Mouse (Mus musculus): ENCODE measurements around the gene Setd3. TPM values are rescaled to one million over a fixed set of nuclear protein-coding genes. Genes with fewer than 3 reads are reported as not detected.

Setd3 gene
- polyA plus RNA-seq, 1 experiment from 2014 or later, result 53.2 TPM

DNA sequence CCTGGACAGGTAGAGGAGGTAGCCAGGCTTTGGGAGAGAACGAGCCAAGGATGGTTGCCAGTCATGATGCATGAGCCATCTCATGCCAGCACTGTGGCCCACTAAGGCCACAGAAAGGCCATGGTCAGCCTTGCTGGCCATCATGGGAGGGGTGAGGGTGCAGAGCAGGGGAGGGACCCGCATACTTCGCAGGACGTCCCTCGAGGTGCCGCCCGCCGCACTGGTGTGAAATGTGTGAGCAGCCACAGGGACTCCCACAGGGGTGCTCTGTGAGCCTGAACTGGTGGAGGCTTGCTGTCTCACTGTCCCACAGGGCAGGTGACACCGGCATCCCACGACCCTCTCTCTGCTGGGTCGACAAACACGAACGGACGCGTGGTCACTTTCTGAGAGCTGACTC, 31.5 kb upstream of the Setd3 start:
- H3K4me1 ChIP-seq (ENCODE audit: control insufficient read depth, low read depth, low read length), result peaks cover 8% of the 10 kb centered on the region
- no peak overlapping the region for H3K27ac ChIP-seq (ENCODE audit: low read length)
- 86% methylated on average over 15 of the region's 15 CpGs for WGBS (ENCODE audit: insufficient replicate concordance)
- H3K4me3 ChIP-seq (ENCODE audit: low read depth, low read length), result no peak overlapping the region
- H3K27me3 ChIP-seq (ENCODE audit: control insufficient read depth, insufficient read depth, low read depth, low read length), result no peaks in the 10 kb centered on the region
- no peak for ATAC-seq (ENCODE audit: low read depth)
- no peak overlapping the region for H3K4me2 ChIP-seq (ENCODE audit: low read depth, low read length)
- H3K9me3 ChIP-seq (replicated peaks; ENCODE audit: control insufficient read depth, low read length), result no peaks in the 10 kb centered on the region
- no peak overlapping the region for H3K9ac ChIP-seq (ENCODE audit: low read depth, low read length)
- H3K36me3 ChIP-seq (ENCODE audit: control insufficient read depth, insufficient read depth), result no peaks in the 10 kb centered on the region

DNA sequence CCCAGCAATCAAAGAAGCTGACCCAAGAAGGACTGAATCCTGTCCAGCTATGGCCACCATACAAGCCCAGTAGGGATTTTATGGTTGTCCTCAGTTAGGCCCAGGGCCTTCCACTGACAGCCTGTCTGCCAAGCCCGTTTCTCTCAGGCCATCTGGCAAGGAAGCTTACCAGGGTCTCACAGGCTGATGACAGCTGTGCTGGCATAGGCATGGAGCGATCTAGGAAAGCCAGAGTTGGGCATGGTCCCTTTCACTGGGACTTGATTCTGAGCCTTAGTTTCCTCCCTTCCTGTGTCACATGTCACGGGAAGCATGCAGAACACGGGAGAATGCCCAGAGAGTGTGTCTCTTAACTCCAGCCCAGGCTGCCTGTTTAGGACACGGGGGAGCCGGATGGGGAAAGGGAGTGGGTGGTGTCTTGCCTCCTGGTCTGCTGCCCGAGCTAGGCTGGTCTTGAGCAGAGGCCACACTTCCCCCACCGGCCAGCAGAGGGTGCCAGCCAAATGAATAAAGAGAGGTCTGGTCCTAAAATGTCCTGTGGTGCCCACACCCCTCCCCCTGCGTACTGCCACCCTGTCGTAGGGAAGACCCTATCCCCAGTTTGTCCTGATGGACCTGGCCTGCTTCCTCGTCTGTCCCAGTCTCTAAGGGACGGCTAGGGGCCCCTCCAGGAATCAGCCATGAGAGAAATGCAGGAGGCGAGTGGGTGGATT, 29.8 kb upstream of the Setd3 start:
- WGBS (ENCODE audit: insufficient replicate concordance), result 24% methylated on average over 13 of the region's 13 CpGs
- no peaks in the 10 kb centered on the region for H3K27me3 ChIP-seq (ENCODE audit: control insufficient read depth, insufficient read depth, low read depth, low read length)
- ATAC-seq (ENCODE audit: low read depth), result no peak; the same call in 1 of the 2 replicates
- no peak overlapping the region for H3K9ac ChIP-seq (ENCODE audit: low read depth, low read length)
- H3K4me3 ChIP-seq (ENCODE audit: low read depth, low read length), result no peak overlapping the region
- no peak overlapping the region for H3K4me2 ChIP-seq (ENCODE audit: low read depth, low read length)
- peaks cover 8% of the 10 kb centered on the region for H3K4me1 ChIP-seq (ENCODE audit: control insufficient read depth, low read depth, low read length)
- no peak overlapping the region for H3K27ac ChIP-seq (ENCODE audit: low read length)
- H3K9me3 ChIP-seq (replicated peaks; ENCODE audit: control insufficient read depth, low read length), result no peaks in the 10 kb centered on the region
- H3K36me3 ChIP-seq (ENCODE audit: control insufficient read depth, insufficient read depth), result no peaks in the 10 kb centered on the region

DNA sequence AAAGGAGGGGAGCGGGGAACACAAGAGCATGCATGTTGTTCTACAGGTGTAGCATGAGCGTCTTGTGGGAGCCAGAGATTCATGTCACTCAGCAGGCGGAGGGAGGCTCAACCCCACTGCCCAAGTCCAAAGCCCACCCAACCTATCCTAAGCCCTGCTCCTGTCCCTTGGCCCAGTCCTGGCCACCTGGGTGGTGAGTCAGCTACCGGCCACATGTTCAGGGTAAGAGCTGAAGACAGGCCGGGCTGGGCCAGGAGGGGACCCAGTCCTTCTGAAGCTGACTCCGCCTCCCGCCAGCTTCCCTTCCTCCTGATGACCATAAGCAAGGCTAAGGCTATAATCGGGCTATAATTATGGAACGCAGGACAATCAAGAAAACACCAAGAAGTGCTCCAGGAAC, 29.1 kb upstream of the Setd3 start:
- no peaks in the 10 kb centered on the region for H3K27me3 ChIP-seq (ENCODE audit: control insufficient read depth, insufficient read depth, low read depth, low read length)
- H3K4me2 ChIP-seq (ENCODE audit: low read depth, low read length), result no peak overlapping the region
- H3K36me3 ChIP-seq (ENCODE audit: control insufficient read depth, insufficient read depth), result no peaks in the 10 kb centered on the region
- WGBS (ENCODE audit: insufficient replicate concordance), result 83% methylated on average over 9 of the region's 9 CpGs
- no peak overlapping the region for H3K9ac ChIP-seq (ENCODE audit: low read depth, low read length)
- H3K4me1 ChIP-seq (ENCODE audit: control insufficient read depth, low read depth, low read length), result peaks cover 8% of the 10 kb centered on the region
- H3K4me3 ChIP-seq (ENCODE audit: low read depth, low read length), result no peak overlapping the region
- H3K9me3 ChIP-seq (replicated peaks; ENCODE audit: control insufficient read depth, low read length), result no peaks in the 10 kb centered on the region
- H3K27ac ChIP-seq (ENCODE audit: low read length), result no peak overlapping the region
- no peak for ATAC-seq (ENCODE audit: low read depth)

DNA sequence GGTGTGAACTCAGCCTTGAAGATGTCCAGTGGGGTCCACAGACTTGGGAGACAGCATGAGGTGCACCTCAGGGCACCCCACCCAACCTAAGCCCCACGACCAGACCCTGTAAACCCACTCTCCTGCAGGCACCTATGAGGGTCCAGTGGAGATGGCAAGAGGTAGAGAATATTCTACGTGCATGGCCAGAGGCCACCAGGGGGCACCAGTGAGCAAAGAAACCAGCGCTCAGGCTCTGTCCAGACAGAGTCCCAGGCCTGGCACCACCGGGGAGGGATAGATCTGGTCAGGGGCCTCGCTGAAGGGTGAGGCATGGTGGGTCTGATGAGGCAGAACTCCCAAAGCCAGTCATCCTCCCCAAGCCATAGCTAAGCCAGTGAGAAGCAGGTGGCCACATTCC, 27.5 kb upstream of the Setd3 start:
- 6% methylated on average over 5 of the region's 5 CpGs for WGBS (ENCODE audit: insufficient replicate concordance)

DNA sequence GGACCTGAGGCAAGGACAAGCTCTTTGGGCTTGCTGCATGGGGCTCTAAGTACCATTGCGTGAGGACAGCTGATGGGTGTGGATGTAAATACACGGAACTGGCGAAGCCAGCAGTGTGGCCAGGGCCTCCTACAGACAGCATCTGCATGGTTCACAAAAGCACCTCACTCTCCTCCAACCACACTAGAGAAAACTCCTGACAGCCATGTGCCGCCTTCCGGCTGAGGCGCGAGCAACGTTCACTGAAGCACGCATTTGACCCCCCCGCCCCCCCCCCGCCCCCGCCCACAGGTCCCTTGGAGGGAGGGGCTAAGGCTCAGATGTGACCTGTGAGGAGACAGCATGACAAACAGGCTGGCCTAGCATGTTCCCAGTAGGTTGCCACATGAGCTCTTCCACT, 25.9 kb upstream of the Setd3 start:
- peaks cover 2% of the 10 kb centered on the region; the same call in 1 of the 2 replicates for H3K36me3 ChIP-seq (ENCODE audit: control insufficient read depth, insufficient read depth)
- H3K9me3 ChIP-seq (replicated peaks; ENCODE audit: control insufficient read depth, low read length), result no peaks in the 10 kb centered on the region
- ATAC-seq (ENCODE audit: low read depth), result no peak

More for the DNA sequence above, 27.5 kb upstream of the Setd3 start:
- Histone ChIP-seq H3K27ac (ENCODE audit: low read length) (no peak overlapping the region), H3K27me3 (ENCODE audit: control insufficient read depth, insufficient read depth, low read depth, low read length) (no peaks in the 10 kb centered on the region), H3K4me1 (ENCODE audit: control insufficient read depth, low read depth, low read length) (peaks cover 8% of the 10 kb centered on the region), H3K9me3 (replicated peaks; ENCODE audit: control insufficient read depth, low read length) (no peaks in the 10 kb centered on the region), H3K4me2 (ENCODE audit: low read depth, low read length) (no peak overlapping the region), H3K9ac (ENCODE audit: low read depth, low read length) (no peak overlapping the region), H3K36me3 (ENCODE audit: control insufficient read depth, insufficient read depth) (no peaks in the 10 kb centered on the region; the same call in 1 of the 2 replicates), H3K4me3 (ENCODE audit: low read depth, low read length) (no peak overlapping the region)
- peak; percentile 35; the same call in 1 of the 2 replicates for ATAC-seq (ENCODE audit: low read depth)

DNA sequence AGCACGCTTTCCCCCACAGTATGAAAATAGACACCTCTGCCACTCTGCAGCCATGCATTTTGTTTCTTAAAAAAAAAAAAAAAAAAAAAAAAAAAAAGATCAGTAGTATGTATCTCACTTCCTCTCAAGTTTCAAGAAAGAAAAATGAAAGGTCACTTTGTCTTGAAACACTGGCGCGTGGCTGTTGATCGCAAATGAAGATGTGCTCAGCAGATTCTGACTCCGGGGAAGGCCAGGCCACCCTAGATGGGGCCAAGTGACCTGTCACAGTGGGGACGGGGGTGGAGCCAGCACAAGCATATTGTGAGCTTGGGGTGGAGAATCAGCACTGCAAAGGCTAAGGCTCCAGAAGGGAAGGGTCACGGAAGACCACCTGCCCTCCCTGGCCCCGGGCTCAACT, 24.8 kb upstream of the Setd3 start:
- Histone ChIP-seq H3K4me2 (ENCODE audit: low read depth, low read length) (no peak overlapping the region), H3K4me3 (ENCODE audit: low read depth, low read length) (no peak overlapping the region), H3K9ac (ENCODE audit: low read depth, low read length) (no peak overlapping the region), H3K4me1 (ENCODE audit: control insufficient read depth, low read depth, low read length) (no peaks in the 10 kb centered on the region; the same call in 1 of the 2 replicates), H3K27me3 (ENCODE audit: control insufficient read depth, insufficient read depth, low read depth, low read length) (no peaks in the 10 kb centered on the region), H3K36me3 (ENCODE audit: control insufficient read depth, insufficient read depth) (peaks cover 12% of the 10 kb centered on the region), H3K27ac (ENCODE audit: low read length) (no peak overlapping the region), H3K9me3 (replicated peaks; ENCODE audit: control insufficient read depth, low read length) (no peaks in the 10 kb centered on the region)
- WGBS (ENCODE audit: insufficient replicate concordance), result 80% methylated on average over 8 of the region's 8 CpGs
- no peak for ATAC-seq (ENCODE audit: low read depth)

More for the DNA sequence above, 25.9 kb upstream of the Setd3 start:
- no peak overlapping the region for H3K27ac ChIP-seq (ENCODE audit: low read length)
- H3K27me3 ChIP-seq (ENCODE audit: control insufficient read depth, insufficient read depth, low read depth, low read length), result no peaks in the 10 kb centered on the region
- peaks cover 8% of the 10 kb centered on the region for H3K4me1 ChIP-seq (ENCODE audit: control insufficient read depth, low read depth, low read length)
- H3K9ac ChIP-seq (ENCODE audit: low read depth, low read length), result no peak overlapping the region
- WGBS (ENCODE audit: insufficient replicate concordance), result 77% methylated on average over 12 of the region's 12 CpGs
- H3K4me2 ChIP-seq (ENCODE audit: low read depth, low read length), result no peak overlapping the region
- no peak overlapping the region for H3K4me3 ChIP-seq (ENCODE audit: low read depth, low read length)

DNA sequence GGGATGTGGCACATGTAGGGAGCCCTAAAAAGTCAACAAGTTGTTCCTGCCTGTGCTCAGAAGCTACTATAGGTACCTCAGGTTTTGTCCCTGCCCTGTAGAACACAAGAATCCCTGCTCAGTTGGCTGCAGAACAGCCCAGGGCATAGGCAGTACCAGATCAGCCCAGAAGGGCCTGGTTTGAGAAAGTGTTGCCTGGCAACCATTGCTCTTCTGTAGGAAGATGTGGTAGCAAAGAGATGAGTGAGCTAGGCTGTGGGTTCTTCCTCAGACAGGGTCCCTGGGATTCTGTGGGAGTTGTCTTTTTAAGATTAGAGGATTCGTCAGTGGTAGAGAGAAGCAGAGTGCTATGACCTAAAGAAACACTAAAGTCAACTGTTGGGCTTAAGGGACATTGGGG, 21.0 kb upstream of the Setd3 start:
- no peaks in the 10 kb centered on the region for H3K4me1 ChIP-seq (ENCODE audit: control insufficient read depth, low read depth, low read length)
- H3K9me3 ChIP-seq (replicated peaks; ENCODE audit: control insufficient read depth, low read length), result no peaks in the 10 kb centered on the region
- 81% methylated on average over 1 of the region's 1 CpGs for WGBS (ENCODE audit: insufficient replicate concordance)
- no peak overlapping the region for H3K4me2 ChIP-seq (ENCODE audit: low read depth, low read length)
- no peak overlapping the region for H3K4me3 ChIP-seq (ENCODE audit: low read depth, low read length)
- no peak overlapping the region for H3K27ac ChIP-seq (ENCODE audit: low read length)
- no peak for ATAC-seq (ENCODE audit: low read depth)
- peaks cover 29% of the 10 kb centered on the region for H3K36me3 ChIP-seq (ENCODE audit: control insufficient read depth, insufficient read depth)
- H3K9ac ChIP-seq (ENCODE audit: low read depth, low read length), result no peak overlapping the region
- no peaks in the 10 kb centered on the region for H3K27me3 ChIP-seq (ENCODE audit: control insufficient read depth, insufficient read depth, low read depth, low read length)

DNA sequence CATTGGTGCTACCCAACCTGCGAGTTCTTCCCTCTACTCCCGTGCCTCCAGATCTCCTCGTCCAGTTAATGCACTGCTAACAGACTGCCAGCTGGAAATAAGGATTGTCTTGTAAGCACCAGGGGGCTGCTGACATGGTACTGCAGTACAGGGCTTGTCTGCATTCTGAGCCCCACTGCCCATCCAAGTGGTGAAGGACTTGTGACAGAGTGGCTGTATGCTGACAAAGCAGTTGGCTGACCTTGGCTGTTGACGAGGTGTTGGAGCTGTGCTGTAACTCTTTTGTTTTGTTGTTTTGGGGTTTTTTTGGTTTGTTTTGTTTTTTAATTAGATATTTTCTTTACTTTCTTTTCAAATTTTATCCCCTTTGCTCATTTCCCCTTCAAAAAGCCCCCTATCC, 19.3 kb upstream of the Setd3 start:
- Histone ChIP-seq H3K9me3 (replicated peaks; ENCODE audit: control insufficient read depth, low read length) (no peaks in the 10 kb centered on the region), H3K36me3 (ENCODE audit: control insufficient read depth, insufficient read depth) (peaks cover 40% of the 10 kb centered on the region), H3K9ac (ENCODE audit: low read depth, low read length) (no peak overlapping the region), H3K27ac (ENCODE audit: low read length) (no peak overlapping the region), H3K4me3 (ENCODE audit: low read depth, low read length) (no peak overlapping the region), H3K4me2 (ENCODE audit: low read depth, low read length) (no peak overlapping the region), H3K27me3 (ENCODE audit: control insufficient read depth, insufficient read depth, low read depth, low read length) (no peaks in the 10 kb centered on the region), H3K4me1 (ENCODE audit: control insufficient read depth, low read depth, low read length) (no peaks in the 10 kb centered on the region)
- 81% methylated on average over 4 of the region's 4 CpGs for WGBS (ENCODE audit: insufficient replicate concordance)
- ATAC-seq (ENCODE audit: low read depth), result no peak

DNA sequence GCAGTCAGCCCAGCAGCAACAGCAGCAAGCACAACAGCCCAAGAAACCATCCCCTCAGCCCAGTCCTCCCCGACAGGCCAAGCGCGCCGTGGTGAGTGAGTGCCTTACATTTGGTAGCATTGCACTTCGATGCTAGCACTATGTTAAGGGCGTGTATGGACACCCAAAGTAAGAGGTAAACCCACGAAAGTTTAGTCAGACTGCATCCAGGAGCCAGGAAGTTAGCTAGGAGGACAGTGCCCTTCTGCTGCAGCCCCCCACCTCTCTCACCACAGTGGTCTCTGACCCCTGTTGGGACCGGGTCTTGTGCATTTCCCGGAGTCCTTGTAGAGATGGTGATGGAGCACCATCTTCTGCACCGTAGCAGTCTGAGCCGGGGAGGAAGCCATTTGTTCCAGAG, 16.6 kb upstream of the Setd3 start:
- peaks cover 48% of the 10 kb centered on the region for H3K36me3 ChIP-seq (ENCODE audit: control insufficient read depth, insufficient read depth)
- ATAC-seq (ENCODE audit: low read depth), result no peak
- 91% methylated on average over 11 of the region's 11 CpGs for WGBS (ENCODE audit: insufficient replicate concordance)
- no peaks in the 10 kb centered on the region for H3K9me3 ChIP-seq (replicated peaks; ENCODE audit: control insufficient read depth, low read length)
- H3K27me3 ChIP-seq (ENCODE audit: control insufficient read depth, insufficient read depth, low read depth, low read length), result no peaks in the 10 kb centered on the region
- no peak overlapping the region for H3K4me3 ChIP-seq (ENCODE audit: low read depth, low read length)
- no peak overlapping the region for H3K27ac ChIP-seq (ENCODE audit: low read length)
- H3K4me1 ChIP-seq (ENCODE audit: control insufficient read depth, low read depth, low read length), result no peaks in the 10 kb centered on the region
- H3K4me2 ChIP-seq (ENCODE audit: low read depth, low read length), result no peak overlapping the region
- H3K9ac ChIP-seq (ENCODE audit: low read depth, low read length), result no peak overlapping the region
